Mouse (Mus musculus): ENCODE measurements around the gene Ift80. TPM values are rescaled to one million over a fixed set of nuclear protein-coding genes. Genes with fewer than 3 reads are reported as not detected.
"Not testable (repeated sequence)": the region's sequence is repeated elsewhere in the genome, so short reads cannot be mapped to it uniquely, and the experiment has no call there.

Ift80 gene
- total RNA-seq, 2 experiments from 2014 or later = 25.5 to 27.0 TPM

GRCm38 (mm10) chr3:68949381-68949780, 55.0 kb downstream of the Ift80 start:
- no peak for TF ChIP-seq CTCF (conservative IDR thresholded peaks at IDR 0.05)

GRCm38 (mm10) chr3:68948918-68949317, 55.5 kb downstream of the Ift80 start:
- Histone ChIP-seq H3K4me3 (no peak overlapping the region), H3K27ac (no peak overlapping the region)
- DNase-seq (ENCODE audit: low spot score in 2 of 2) = no peak
- no peak for TF ChIP-seq CTCF (conservative IDR thresholded peaks at IDR 0.05)

More at GRCm38 (mm10) chr3:68949381-68949780, 55.0 kb downstream of the Ift80 start:
- no peak overlapping the region for H3K27ac ChIP-seq
- DNase-seq (ENCODE audit: low spot score in 2 of 2) = no peak
- H3K4me3 ChIP-seq = no peak overlapping the region

GRCm38 (mm10) chr3:68941867-68942266, 62.5 kb downstream of the Ift80 start:
- Histone ChIP-seq H3K4me3 (no peak overlapping the region), H3K27ac (peak overlapping the region; percentile 54; the same call in 1 of the 2 replicates)
- TF ChIP-seq CTCF (conservative IDR thresholded peaks at IDR 0.05) = no peak
- peak in 1 of 2 experiments; percentile 25 for DNase-seq (ENCODE audit: low spot score in 2 of 2)

- TF ChIP-seq CTCF (conservative IDR thresholded peaks at IDR 0.05) = no peak
- Histone ChIP-seq H3K27ac (no peak overlapping the region), H3K4me3 (no peak overlapping the region)
- DNase-seq (ENCODE audit: low spot score in 2 of 2) = no peak
Observed at GRCm38 (mm10) chr3:68940311-68940710, 64.1 kb downstream of the Ift80 start.

- no peak overlapping the region for H3K27ac ChIP-seq
- H3K4me3 ChIP-seq = no peak overlapping the region
- DNase-seq (ENCODE audit: low spot score in 2 of 2) = no peak
- no peak for TF ChIP-seq CTCF (conservative IDR thresholded peaks at IDR 0.05)
Observed at GRCm38 (mm10) chr3:68939312-68939711, 65.1 kb downstream of the Ift80 start.

- Histone ChIP-seq H3K27ac (no peak overlapping the region), H3K4me3 (no peak overlapping the region)
- DNase-seq (ENCODE audit: low spot score in 2 of 2) = no peak
- no peak for TF ChIP-seq CTCF (conservative IDR thresholded peaks at IDR 0.05)
Observed at GRCm38 (mm10) chr3:68936709-68937108, 67.7 kb downstream of the Ift80 start.

GRCm38 (mm10) chr3:68935498-68935897, 68.9 kb downstream of the Ift80 start:
- no peak for DNase-seq (ENCODE audit: low spot score in 2 of 2)
- no peak overlapping the region for H3K27ac ChIP-seq
- peak; percentile 70 for TF ChIP-seq CTCF (conservative IDR thresholded peaks at IDR 0.05)

GRCm38 (mm10) chr3:68934259-68934658, 70.1 kb downstream of the Ift80 start:
- no peak for TF ChIP-seq CTCF (conservative IDR thresholded peaks at IDR 0.05)
- DNase-seq (ENCODE audit: low spot score in 2 of 2) = no peak
- Histone ChIP-seq H3K4me3 (no peak overlapping the region), H3K27ac (no peak overlapping the region)

More at GRCm38 (mm10) chr3:68935498-68935897, 68.9 kb downstream of the Ift80 start:
- H3K4me3 ChIP-seq = no peak overlapping the region

- Histone ChIP-seq H3K27ac (no peak overlapping the region), H3K4me3 (no peak overlapping the region)
- no peak for DNase-seq (ENCODE audit: low spot score in 2 of 2)
- no peak for TF ChIP-seq CTCF (conservative IDR thresholded peaks at IDR 0.05)
Observed at GRCm38 (mm10) chr3:68928619-68929018, 75.8 kb downstream of the Ift80 start.

GRCm38 (mm10) chr3:68907509-68907908, 96.9 kb downstream of the Ift80 start:
- no peak for DNase-seq (ENCODE audit: low spot score in 2 of 2)
- H3K4me3 ChIP-seq = no peak overlapping the region
- no peak overlapping the region for H3K27ac ChIP-seq
- no peak for TF ChIP-seq CTCF (conservative IDR thresholded peaks at IDR 0.05)

- no peak overlapping the region for H3K4me3 ChIP-seq
- H3K27ac ChIP-seq = no peak overlapping the region
- DNase-seq (ENCODE audit: low spot score in 2 of 2) = no peak
- no peak for TF ChIP-seq CTCF (conservative IDR thresholded peaks at IDR 0.05)
Observed at GRCm38 (mm10) chr3:68904902-68905778, 99.2 kb downstream of the Ift80 start.

GRCm38 (mm10) chr3:68902636-68903035, 101.7 kb downstream of the Ift80 start:
- H3K27ac ChIP-seq; H3K4me3 ChIP-seq; DNase-seq (ENCODE audit: low spot score in 2 of 2): not testable (repeated sequence)

GRCm38 (mm10) chr3:68897154-68897553, 107.2 kb downstream of the Ift80 start:
- no peak overlapping the region for H3K4me3 ChIP-seq
- no peak overlapping the region for H3K27ac ChIP-seq
- DNase-seq (ENCODE audit: low spot score in 2 of 2) = no peak
- no peak; the same call in 1 of the 2 replicates for TF ChIP-seq CTCF (conservative IDR thresholded peaks at IDR 0.05)

GRCm38 (mm10) chr3:68895426-68895825, 108.9 kb downstream of the Ift80 start:
- peak; percentile 38 to 46 for DNase-seq (ENCODE audit: low spot score in 2 of 2)
- no peak for TF ChIP-seq CTCF (conservative IDR thresholded peaks at IDR 0.05)
- H3K4me3 ChIP-seq = no peak overlapping the region
- H3K27ac ChIP-seq = peak overlapping the region; percentile 3; the same call in 1 of the 2 replicates

Measured in layer of hippocampus, adult 2 months (tissue).